Mouse (Mus musculus): Measurements from ENCODE around the gene Fcrl5. TPM values are rescaled to one million over a fixed set of nuclear protein-coding genes. Genes with fewer than 3 reads are reported as not detected.

Fcrl5 gene
- polyA plus RNA-seq, 1 experiment: not detected

DNA sequence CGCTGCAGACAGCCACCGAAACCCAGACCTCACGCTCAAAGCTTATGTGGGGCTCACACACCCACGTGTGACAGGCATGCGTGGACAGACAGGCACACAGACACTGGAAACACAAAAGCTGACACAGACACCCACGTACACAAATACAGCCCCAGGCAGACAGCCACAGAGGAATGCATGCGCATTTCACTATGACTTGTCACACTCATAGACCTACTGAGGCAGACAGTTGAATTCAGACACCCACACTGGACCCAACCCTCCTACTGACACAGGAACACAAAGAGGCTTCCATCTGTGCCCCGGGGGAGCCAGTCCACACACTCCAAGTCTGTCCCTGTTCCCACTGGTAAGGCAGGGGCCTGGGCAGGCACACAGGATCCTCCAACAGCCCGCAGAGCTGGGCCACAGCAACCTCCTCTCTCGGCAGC, 110.7 kb downstream of the Fcrl5 start:
- Histone ChIP-seq H3ac (ENCODE audit: control insufficient read depth, insufficient read length, low read depth) (no peak overlapping the region), H3K79me2 (ENCODE audit: control insufficient read depth, insufficient read depth) (no peaks in the 10 kb centered on the region), H3K36me3 (ENCODE audit: control insufficient read depth, insufficient read depth) (no peaks in the 10 kb centered on the region), H3K79me3 (ENCODE audit: low read depth) (no peaks in the 10 kb centered on the region), H3K27me3 (ENCODE audit: control insufficient read depth, insufficient read depth, insufficient read length) (peaks cover 24% of the 10 kb centered on the region), H3K4me3 (ENCODE audit: insufficient read depth, poor library complexity, severe bottlenecking) (no peak overlapping the region)
- TF ChIP-seq MAX (IDR thresholded peaks at IDR 0.05): no peak
- TF ChIP-seq FOSL1 (IDR thresholded peaks at IDR 0.05; ENCODE audit: insufficient read depth, low read length, poor library complexity, severe bottlenecking): no peak
- no peak for TF ChIP-seq CEBPB (IDR thresholded peaks at IDR 0.05; ENCODE audit: low read depth)
- no peak for TF ChIP-seq CTCF (IDR thresholded peaks at IDR 0.05; ENCODE audit: control insufficient read depth, insufficient read depth, insufficient read length)
- TF ChIP-seq MYOG (IDR thresholded peaks at IDR 0.05; ENCODE audit: control insufficient read depth, extremely low read depth, insufficient read length): no peak
- no peak for TF ChIP-seq MYOD1 (IDR thresholded peaks at IDR 0.05; ENCODE audit: control insufficient read depth, insufficient read length, low read depth)
- no peak for TF ChIP-seq USF1 (IDR thresholded peaks at IDR 0.05; ENCODE audit: low read depth)

DNA sequence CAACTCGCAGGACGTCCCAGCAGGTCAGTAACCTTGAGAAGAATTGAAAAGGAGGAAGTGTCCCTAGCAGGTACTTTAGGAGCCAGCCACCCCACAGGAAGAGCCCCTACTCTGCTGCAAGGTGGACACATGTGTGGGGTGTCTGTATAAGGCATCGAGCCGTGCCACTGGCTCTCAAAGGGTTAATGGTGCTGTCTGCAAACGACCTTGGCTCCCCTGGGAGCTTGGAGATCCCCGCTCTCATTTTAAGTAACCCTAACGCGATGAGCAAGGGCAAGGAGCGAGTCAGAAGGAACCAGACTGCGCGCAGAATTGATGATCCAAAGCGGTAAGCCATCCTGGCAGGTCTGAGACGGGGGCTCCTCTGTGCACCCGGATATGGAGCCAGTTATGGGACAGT, 114.3 kb downstream of the Fcrl5 start:
- Histone ChIP-seq H3K36me3 (ENCODE audit: control insufficient read depth, insufficient read depth) (no peaks in the 10 kb centered on the region), H3K79me2 (ENCODE audit: control insufficient read depth, insufficient read depth) (no peaks in the 10 kb centered on the region), H3K79me3 (ENCODE audit: low read depth) (no peaks in the 10 kb centered on the region), H3ac (ENCODE audit: control insufficient read depth, insufficient read length, low read depth) (no peak overlapping the region), H3K4me3 (ENCODE audit: insufficient read depth, poor library complexity, severe bottlenecking) (no peak overlapping the region), H3K27me3 (ENCODE audit: control insufficient read depth, insufficient read depth, insufficient read length) (peaks cover 37% of the 10 kb centered on the region)
- TF ChIP-seq CEBPB (IDR thresholded peaks at IDR 0.05; ENCODE audit: low read depth): no peak
- TF ChIP-seq FOSL1 (IDR thresholded peaks at IDR 0.05; ENCODE audit: insufficient read depth, low read length, poor library complexity, severe bottlenecking): no peak
- no peak for TF ChIP-seq MYOG (IDR thresholded peaks at IDR 0.05; ENCODE audit: control insufficient read depth, extremely low read depth, insufficient read length)
- TF ChIP-seq MYOD1 (IDR thresholded peaks at IDR 0.05; ENCODE audit: control insufficient read depth, insufficient read length, low read depth): no peak
- TF ChIP-seq CTCF (IDR thresholded peaks at IDR 0.05; ENCODE audit: control insufficient read depth, insufficient read depth, insufficient read length): no peak
- TF ChIP-seq USF1 (IDR thresholded peaks at IDR 0.05; ENCODE audit: low read depth): no peak
- no peak for TF ChIP-seq MAX (IDR thresholded peaks at IDR 0.05)

Other genes with a start within 250 kb of the Fcrl5 start
- gene Fcrls, start 172.0 kb upstream of the Fcrl5 start, polyA plus RNA-seq (2012; fragmentation: generic; extraction: Trizol): not detected
- not detected for gene Cd5l, start 77.9 kb upstream of the Fcrl5 start, polyA plus RNA-seq (2012; fragmentation: generic; extraction: Trizol)
- not detected for gene Fcrl1, start 59.4 kb upstream of the Fcrl5 start, polyA plus RNA-seq (2012; fragmentation: generic; extraction: Trizol)
- gene Etv3, start 89.6 kb downstream of the Fcrl5 start, polyA plus RNA-seq (2012; fragmentation: generic; extraction: Trizol): 3.7 TPM
- 5.5 TPM for gene Arhgef11, start 181.8 kb downstream of the Fcrl5 start, polyA plus RNA-seq (2012; fragmentation: generic; extraction: Trizol)

Measured in C2C12 (cell line).